Mouse (Mus musculus): ENCODE results near the gene Olfr281. TPM values are rescaled to one million over a fixed set of nuclear protein-coding genes. Genes with fewer than 3 reads are reported as not detected.
"Not testable (repeated sequence)": the region's sequence is repeated elsewhere in the genome, so short reads cannot be mapped to it uniquely, and the experiment has no call there.

Gene Olfr281
- not detected for total RNA-seq (2021)

GRCm38 (mm10) chr15:98452288-98452687, at the start of gene Olfr281:
Gene Olfr281 (plus strand): TSS chr15:98452588.
- DNase-seq (ENCODE audit: extremely low spot score in 1 of 2, low spot score in 1 of 2) = no peak

- DNase-seq (ENCODE audit: extremely low spot score in 1 of 2, low spot score in 1 of 2) = peak in 1 of 2 experiments; percentile 47
These were observed 43.9 kb upstream of the Olfr281 start for GRCm38 (mm10) chr15:98408406-98409060.

GRCm38 (mm10) chr15:98409635-98410034, 42.8 kb upstream of the Olfr281 start:
- DNase-seq (ENCODE audit: extremely low spot score in 1 of 2, low spot score in 1 of 2) = no peak

- no peak for DNase-seq (ENCODE audit: extremely low spot score in 1 of 2, low spot score in 1 of 2)
These were observed 42.1 kb upstream of the Olfr281 start for GRCm38 (mm10) chr15:98410249-98410648.

DNA sequence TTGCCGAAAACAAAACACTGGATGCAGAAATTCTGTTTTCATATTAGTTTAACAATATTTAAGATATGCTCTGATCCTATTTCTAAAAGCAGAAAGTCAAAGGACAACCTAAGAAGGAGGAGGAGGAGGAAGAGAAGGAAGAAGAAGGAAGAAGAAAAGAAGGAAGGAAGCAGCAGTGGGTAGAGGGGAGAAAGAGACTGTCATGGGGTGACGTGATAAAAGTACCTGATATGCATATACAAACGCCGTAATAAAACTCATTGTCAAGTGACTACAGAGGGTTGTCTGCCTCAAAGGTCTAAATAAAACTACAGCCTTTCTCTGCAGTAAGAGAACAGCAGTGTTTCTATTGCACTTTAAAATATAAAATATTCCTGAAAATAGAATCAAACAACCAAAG, 36.4 kb upstream of the Olfr281 start:
- no peak for DNase-seq (ENCODE audit: extremely low spot score in 1 of 2, low spot score in 1 of 2)

DNA sequence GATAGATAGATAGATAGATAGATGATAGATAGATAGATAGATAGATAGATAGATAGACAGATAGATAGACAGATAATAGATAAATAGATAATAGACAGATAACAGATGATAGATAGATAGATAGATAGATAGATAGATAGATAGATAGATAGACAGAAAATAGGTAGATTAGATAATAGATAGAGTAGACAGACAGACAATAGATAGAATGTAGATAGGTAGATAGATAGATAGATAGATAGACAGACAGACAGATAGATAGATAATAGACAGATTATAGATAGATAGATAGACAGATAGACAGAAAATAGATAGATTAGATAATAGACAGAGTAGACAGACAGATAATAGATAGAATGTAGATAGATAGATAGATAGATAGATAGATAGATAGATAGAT, 35.6 kb upstream of the Olfr281 start:
- DNase-seq (ENCODE audit: extremely low spot score in 1 of 2, low spot score in 1 of 2) = not testable (repeated sequence)

DNA sequence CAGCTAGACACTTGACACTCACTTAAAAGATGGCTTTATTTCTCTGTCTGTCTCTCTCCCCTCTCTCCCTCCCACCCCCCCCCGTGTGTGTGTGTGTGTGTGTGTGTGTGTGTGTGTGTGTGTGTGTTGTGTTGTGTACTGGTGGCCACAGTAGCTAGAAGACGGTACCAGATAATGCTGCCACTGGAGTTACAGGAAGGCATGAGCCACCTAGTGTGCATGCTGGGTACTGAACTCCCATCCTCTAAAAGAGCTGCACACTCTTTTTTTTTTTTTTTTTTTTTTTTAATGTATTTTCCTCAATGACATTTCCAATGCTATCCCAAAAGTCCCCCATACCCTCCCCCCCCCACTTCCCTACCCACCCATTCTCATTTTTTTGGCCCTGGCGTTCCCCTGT, 35.1 kb upstream of the Olfr281 start:
- DNase-seq (ENCODE audit: extremely low spot score in 1 of 2, low spot score in 1 of 2) = not testable (repeated sequence)

- DNase-seq (ENCODE audit: extremely low spot score in 1 of 2, low spot score in 1 of 2) = no peak
These were observed 34.3 kb upstream of the Olfr281 start for GRCm38 (mm10) chr15:98418096-98418495.

- DNase-seq (ENCODE audit: extremely low spot score in 1 of 2, low spot score in 1 of 2) = no peak
These were observed 31.5 kb upstream of the Olfr281 start for GRCm38 (mm10) chr15:98420897-98421296.

GRCm38 (mm10) chr15:98424326-98424725, 28.1 kb upstream of the Olfr281 start:
- no peak for DNase-seq (ENCODE audit: extremely low spot score in 1 of 2, low spot score in 1 of 2)

DNA sequence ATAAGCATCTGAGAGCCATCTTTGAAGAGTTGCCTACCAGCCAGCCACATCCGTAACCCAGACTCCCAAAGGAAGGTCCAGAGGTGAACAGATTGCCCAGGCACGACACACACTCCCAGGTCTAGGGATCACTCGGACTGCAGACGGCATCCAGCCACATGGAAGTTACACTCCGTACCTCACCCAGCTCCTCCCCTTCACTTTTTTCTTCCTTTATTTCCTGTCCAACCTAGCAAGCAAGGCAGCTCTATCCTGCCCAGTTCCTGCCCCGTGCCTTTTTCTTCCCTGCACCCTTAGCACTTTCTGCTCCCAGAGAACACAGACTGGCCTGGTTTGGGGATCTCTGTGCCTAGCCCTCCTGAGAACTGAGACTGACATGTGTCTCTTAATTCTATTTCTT, 27.6 kb upstream of the Olfr281 start:
- DNase-seq (ENCODE audit: extremely low spot score in 1 of 2, low spot score in 1 of 2) = no peak

DNA sequence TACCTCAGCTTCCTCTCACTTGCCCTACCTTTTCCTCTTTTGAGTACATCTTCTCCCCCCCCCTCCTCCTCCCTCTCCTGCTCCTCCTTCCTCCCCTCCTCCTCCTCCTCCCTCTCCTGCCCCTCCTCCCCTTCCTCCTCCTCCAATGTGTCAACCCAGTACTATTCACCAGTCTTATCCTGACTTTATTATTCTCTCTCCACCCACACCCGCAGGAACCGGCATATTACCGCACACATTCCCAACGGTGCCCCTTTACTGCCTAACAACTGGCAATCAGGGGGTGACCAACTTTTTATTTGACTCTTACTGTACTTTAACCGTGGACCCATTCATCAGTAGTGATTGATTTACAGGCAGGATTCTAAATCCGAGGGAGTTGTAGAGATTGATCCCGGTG, 27.2 kb upstream of the Olfr281 start:
- no peak for DNase-seq (ENCODE audit: extremely low spot score in 1 of 2, low spot score in 1 of 2)

GRCm38 (mm10) chr15:98430925-98431324, 21.5 kb upstream of the Olfr281 start, which contains the start of gene Olfr282:
Gene Olfr282 (plus strand): TSS chr15:98431225.
- not testable (repeated sequence) for DNase-seq (ENCODE audit: extremely low spot score in 1 of 2, low spot score in 1 of 2)

DNA sequence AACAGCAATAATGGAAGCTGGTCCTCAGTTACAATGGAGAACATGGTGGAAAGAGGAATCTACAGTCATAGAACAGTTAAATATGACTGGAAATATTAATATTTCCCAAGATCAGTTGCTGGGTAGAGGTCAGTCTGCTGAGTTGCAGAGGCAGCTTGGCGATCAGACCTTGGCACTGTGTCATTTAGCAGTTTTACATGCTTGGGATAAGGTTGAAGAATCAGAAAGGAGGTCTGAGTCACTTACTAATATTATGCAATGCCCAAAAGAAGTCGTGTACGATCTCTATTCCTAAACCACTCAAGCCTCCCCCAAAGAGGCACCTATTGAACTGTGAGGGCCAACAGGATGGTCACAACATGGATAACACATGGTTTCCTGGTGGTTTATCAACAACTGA, 7.8 kb upstream of the Olfr281 start:
- DNase-seq (ENCODE audit: extremely low spot score in 1 of 2, low spot score in 1 of 2) = no peak

GRCm38 (mm10) chr15:98448521-98448920, 3.9 kb upstream of the Olfr281 start:
- no peak for DNase-seq (ENCODE audit: extremely low spot score in 1 of 2, low spot score in 1 of 2)

DNA sequence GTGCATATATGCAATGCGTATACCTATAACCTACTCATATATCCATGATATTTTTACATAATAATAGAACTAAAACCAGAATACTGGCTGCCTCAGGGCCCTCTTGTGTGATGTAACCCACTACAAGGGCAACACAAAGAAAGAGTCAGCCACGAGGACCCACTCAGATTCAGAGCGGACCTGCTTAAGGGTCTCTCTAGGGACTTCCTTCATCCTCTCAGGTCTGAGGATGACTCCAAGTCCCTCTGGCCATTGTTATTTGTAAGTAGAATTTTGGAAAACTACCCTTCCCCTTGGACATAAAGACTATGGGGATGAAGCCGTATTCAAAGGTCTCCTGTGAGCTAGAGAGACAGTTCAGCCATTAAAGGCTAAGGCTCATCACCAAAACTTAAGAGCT, 17.2 kb downstream of the Olfr281 start, which contains the start of gene OR5BS1P:
OR5BS1P (plus strand) TSS at position 301 of the 400 bp plus-strand sequence.
- DNase-seq (ENCODE audit: extremely low spot score in 1 of 2, low spot score in 1 of 2) = no peak

DNA sequence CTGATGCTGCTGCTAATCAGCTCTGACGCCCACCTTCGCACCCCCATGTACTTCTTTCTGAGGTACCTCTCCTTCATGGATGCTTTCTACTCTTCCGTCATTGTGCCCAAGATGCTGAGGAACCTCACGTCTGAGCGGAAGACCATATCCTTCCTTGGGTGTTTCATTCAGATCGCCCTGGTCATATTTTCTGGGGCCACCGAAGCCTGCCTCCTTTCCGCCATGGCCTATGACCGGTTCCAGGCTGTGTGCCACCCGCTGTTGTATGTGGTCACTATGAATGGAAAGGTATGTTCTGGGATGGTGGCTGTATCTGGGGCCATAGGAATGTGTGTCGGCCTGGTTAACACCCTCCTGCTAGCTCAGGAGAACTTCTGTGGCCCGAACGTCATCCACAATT, 19.2 kb downstream of the Olfr281 start:
- DNase-seq (ENCODE audit: extremely low spot score in 1 of 2, low spot score in 1 of 2) = no peak

DNA sequence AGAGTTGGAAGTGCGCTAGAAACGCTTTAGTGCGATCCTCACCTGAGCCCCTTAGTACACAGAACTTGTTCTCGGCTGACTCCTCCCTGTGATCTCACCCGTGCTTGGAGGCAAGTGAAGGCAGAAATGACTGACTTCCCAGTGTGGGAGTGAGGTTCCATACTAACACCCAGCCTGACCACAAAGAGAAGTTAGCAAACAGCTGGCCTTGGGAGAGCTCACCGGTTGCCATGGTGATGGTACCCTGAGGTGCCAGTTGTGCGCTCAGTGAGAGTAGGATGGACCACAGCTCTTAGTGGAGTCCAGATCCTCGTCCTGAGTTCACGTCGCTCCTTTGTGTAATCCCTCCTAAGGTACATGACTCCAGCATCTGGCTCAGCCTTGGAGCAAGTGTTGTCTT, 22.6 kb downstream of the Olfr281 start:
- no peak for DNase-seq (ENCODE audit: extremely low spot score in 1 of 2, low spot score in 1 of 2)

DNA sequence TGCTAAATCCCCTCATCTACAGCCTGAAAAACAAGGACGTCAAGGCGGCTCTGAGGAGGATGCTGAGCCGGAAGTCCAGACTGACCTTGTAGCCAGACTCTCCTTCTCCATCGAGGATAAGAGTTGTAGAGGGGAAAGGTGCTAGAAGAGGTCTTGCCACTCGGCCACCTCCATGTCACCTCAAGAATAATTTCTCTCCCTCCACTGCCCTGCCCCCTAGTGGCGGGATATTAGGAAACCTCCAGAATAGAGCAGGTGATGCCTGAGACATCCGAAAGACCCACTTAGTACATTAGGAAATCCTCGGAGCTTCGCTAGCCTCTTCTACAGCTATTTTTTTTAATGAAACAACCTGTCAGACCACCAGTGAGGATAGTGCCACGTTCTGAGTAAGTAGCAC, 23.0 kb downstream of the Olfr281 start:
- peak in 1 of 2 experiments; percentile 55 for DNase-seq (ENCODE audit: extremely low spot score in 1 of 2, low spot score in 1 of 2)

DNA sequence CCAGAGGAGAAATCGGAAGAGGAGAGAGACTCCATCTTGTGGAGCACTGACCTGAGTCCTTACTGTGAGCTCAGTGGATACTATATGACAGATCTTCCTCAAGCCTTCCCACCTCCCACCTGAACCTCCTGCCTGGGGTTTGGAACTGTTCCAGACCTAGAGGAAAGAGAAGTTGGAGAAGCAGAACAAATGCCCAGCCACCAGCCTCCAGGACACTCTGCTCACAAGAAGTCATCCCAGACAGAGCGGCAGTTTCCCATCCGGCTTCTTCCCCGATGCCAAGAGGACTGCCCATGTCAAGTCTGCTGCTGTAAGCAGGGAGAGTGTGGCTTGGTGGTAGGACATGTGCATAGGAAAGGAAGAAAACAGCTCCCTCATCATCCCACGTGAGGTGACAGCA, 23.9 kb downstream of the Olfr281 start:
- no peak for DNase-seq (ENCODE audit: extremely low spot score in 1 of 2, low spot score in 1 of 2)

GRCm38 (mm10) chr15:98479568-98480102, 27.2 kb downstream of the Olfr281 start:
- DNase-seq (ENCODE audit: extremely low spot score in 1 of 2, low spot score in 1 of 2) = no peak

DNA sequence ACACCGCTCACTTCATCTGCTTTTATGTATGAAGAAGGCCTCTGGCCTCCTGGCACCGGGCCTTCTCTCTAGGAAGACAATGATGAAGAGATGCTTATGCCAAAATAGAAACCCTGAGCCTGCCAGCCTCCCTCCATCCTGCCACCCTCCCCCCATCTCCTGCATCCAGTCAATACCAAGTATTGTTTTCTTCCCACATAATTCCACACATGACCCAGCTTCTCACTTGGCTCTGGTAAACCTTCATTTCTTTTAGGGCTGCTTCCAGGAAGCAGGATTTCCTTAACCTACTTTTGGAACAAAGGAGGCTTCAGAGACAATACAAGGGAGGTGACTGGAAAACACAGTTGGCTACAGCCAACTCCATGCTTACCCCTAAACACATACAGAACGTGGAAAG, 30.3 kb downstream of the Olfr281 start, which contains the start of gene Lalba:
Lalba (minus strand) TSS at position 21 of the 400 bp plus-strand sequence.
- DNase-seq (ENCODE audit: extremely low spot score in 1 of 2, low spot score in 1 of 2) = no peak

All from layer of hippocampus, postnatal 25 days (tissue).